Mouse (Mus musculus) testis, adult 2 months (tissue): ENCODE measurements at regions not wholly inside any gene's neighbourhood (a gene's known extent, or its start where the extent isn't known, plus 50 kb on each side); places are given as distances from the start of the nearest gene placed in this dataset.

ENCODE experiments used
- H3K27ac ChIP-seq: fragments of 200-500 bp; 2 replicates; pipeline ENCODE4 v1.5.1; 2012; ENCODE audit warnings: low read depth, low read length; ENCODE audit not compliant: control insufficient read depth, insufficient read depth
- H3K27me3 ChIP-seq: fragments of 200-500 bp; 2 replicates; pipeline ENCODE4 v1.6.1; 2012; ENCODE audit warnings: mild to moderate bottlenecking, low read length, moderate library complexity; ENCODE audit not compliant: control insufficient read depth, insufficient read depth
- H3K36me3 ChIP-seq: fragments of 200-500 bp; 2 replicates; pipeline ENCODE4 v1.6.1; 2012; ENCODE audit warnings: mild to moderate bottlenecking, low read length; ENCODE audit not compliant: control insufficient read depth, insufficient read depth
- H3K4me1 ChIP-seq: fragments of 200-500 bp; 2 replicates; pipeline ENCODE4 v1.6.1; 2012; ENCODE audit warnings: low read length; ENCODE audit not compliant: control insufficient read depth, insufficient read depth
- H3K4me3 ChIP-seq: fragments of 200-500 bp; 2 replicates; pipeline ENCODE4 v1.5.1; 2012; ENCODE audit warnings: low read depth, mild to moderate bottlenecking, low read length, moderate library complexity, mixed read lengths; ENCODE audit not compliant: control insufficient read depth
- CTCF ChIP-seq: fragments of 200-500 bp; IDR thresholded peaks from 2 replicates; pipeline ENCODE4 v1.5.1; 2012; ENCODE audit warnings: low read depth, mild to moderate bottlenecking, inconsistent platforms, low read length, moderate library complexity; ENCODE audit not compliant: control insufficient read depth, insufficient read depth, insufficient replicate concordance
- POLR2A ChIP-seq: fragments of 200-500 bp; IDR thresholded peaks from 2 replicates; pipeline ENCODE4 v1.6.1; 2012; ENCODE audit warnings: low read depth, mild to moderate bottlenecking, inconsistent platforms, low read length, moderate library complexity; ENCODE audit not compliant: control insufficient read depth

- H3K36me3 ChIP-seq: no peaks in the 10 kb centered on the region
- TF ChIP-seq CTCF: no peak
- TF ChIP-seq POLR2A: no peak
- H3K27me3 ChIP-seq: no peaks in the 10 kb centered on the region
- H3K4me3 ChIP-seq: peak overlapping the region; percentile 28; the same call in 1 of the 2 replicates
- peaks cover 7% of the 10 kb centered on the region for H3K4me1 ChIP-seq
- no peak overlapping the region for H3K27ac ChIP-seq
Observed at GRCm38 (mm10) chr2:75469958-75470687, 188.9 kb upstream of the Hnrnpa3 start.

- H3K36me3 ChIP-seq: no peaks in the 10 kb centered on the region
- no peak overlapping the region for H3K27ac ChIP-seq
- TF ChIP-seq CTCF (no peak), POLR2A (no peak)
- H3K27me3 ChIP-seq: no peaks in the 10 kb centered on the region
- peaks cover 7% of the 10 kb centered on the region for H3K4me1 ChIP-seq
- no peak overlapping the region for H3K4me3 ChIP-seq
Observed at GRCm38 (mm10) chr2:75470688-75471054, 188.4 kb upstream of the Hnrnpa3 start.

- Histone ChIP-seq H3K4me1 (peaks cover 7% of the 10 kb centered on the region), H3K27ac (no peak overlapping the region), H3K36me3 (no peaks in the 10 kb centered on the region), H3K4me3 (no peak overlapping the region), H3K27me3 (no peaks in the 10 kb centered on the region)
- no peak for TF ChIP-seq POLR2A
- no peak for TF ChIP-seq CTCF
Observed at GRCm38 (mm10) chr2:75472489-75472888, 186.6 kb upstream of the Hnrnpa3 start.

DNA sequence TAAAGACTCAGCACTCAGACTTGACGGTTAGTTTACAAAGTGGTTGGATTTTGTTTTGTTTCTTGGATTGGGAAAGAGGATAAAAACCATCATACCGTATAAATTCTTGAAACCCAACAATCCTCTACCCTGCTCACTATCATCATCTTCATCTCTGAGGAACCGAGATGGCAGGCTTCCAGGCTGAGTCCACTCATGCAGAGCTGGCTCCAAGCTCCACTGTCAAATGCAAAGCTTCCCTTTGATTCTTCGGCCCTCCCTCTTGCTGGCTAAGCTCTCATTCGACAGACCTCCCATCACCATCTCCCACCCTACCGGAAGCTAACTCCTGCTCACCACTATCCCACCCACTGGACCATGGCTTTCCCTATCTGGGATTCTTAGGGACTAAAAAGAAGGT is 184.6 kb upstream of the Hnrnpa3 start:
- Histone ChIP-seq H3K27me3 (no peaks in the 10 kb centered on the region), H3K36me3 (no peaks in the 10 kb centered on the region), H3K4me1 (peaks cover 7% of the 10 kb centered on the region), H3K27ac (no peak overlapping the region), H3K4me3 (no peak overlapping the region)
- no peak for TF ChIP-seq CTCF
- no peak for TF ChIP-seq POLR2A

DNA sequence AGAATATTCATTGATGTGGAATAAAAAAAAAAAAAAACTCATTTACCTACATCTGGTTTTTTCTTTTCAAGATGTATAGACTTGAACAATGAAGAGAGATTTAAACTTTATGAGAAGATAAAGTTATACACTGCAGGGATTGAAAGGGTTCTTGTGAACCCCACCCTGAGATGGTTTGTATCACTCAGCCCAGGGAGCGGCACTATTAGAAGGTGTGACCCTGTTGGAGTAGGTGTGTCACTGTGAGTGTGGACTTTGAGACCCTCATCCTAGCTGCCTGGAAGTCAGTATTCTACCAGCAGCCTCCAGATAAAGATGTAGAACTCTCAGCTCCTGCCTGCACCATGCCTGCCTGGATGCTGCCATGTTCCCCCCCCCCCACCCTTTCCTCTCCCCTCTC is 182.7 kb upstream of the Hnrnpa3 start:
- Histone ChIP-seq H3K4me3 (no peak overlapping the region), H3K27me3 (no peaks in the 10 kb centered on the region), H3K4me1 (no peaks in the 10 kb centered on the region), H3K36me3 (no peaks in the 10 kb centered on the region), H3K27ac (no peak overlapping the region)
- TF ChIP-seq POLR2A (no peak), CTCF (no peak)

GRCm38 (mm10) chr2:75477076-75477475 is 182.0 kb upstream of the Hnrnpa3 start:
- Histone ChIP-seq H3K27ac (no peak overlapping the region), H3K4me1 (no peaks in the 10 kb centered on the region), H3K36me3 (no peaks in the 10 kb centered on the region), H3K4me3 (no peak overlapping the region), H3K27me3 (no peaks in the 10 kb centered on the region)
- TF ChIP-seq CTCF (no peak), POLR2A (no peak)

DNA sequence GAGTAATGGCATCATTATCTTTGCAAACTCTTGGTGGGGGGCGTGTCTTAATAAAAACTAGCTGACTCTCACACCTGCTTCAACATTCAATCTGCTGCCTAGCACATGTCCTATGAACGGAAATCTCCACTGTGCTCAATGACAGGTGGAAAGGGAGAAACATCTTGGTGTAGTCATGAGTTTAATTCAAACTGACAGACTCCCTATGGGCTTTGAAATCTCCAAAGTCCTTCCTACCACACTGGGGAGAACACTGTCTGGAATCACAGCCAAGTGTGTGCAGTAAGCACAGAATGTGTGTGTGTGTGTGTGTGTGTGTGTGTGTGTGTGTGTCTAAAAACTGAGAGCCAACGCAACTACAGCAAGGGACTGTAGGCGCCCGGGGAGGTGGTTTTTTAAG is 179.5 kb upstream of the Hnrnpa3 start:
- H3K27ac ChIP-seq: no peak overlapping the region
- no peaks in the 10 kb centered on the region for H3K36me3 ChIP-seq
- H3K27me3 ChIP-seq: no peaks in the 10 kb centered on the region
- H3K4me3 ChIP-seq: no peak overlapping the region
- H3K4me1 ChIP-seq: no peaks in the 10 kb centered on the region
- TF ChIP-seq CTCF (no peak), POLR2A (no peak)

- no peaks in the 10 kb centered on the region for H3K36me3 ChIP-seq
- H3K4me1 ChIP-seq: no peaks in the 10 kb centered on the region
- TF ChIP-seq POLR2A: no peak
- no peak for TF ChIP-seq CTCF
- H3K27ac ChIP-seq: no peak overlapping the region
- H3K4me3 ChIP-seq: no peak overlapping the region
- no peaks in the 10 kb centered on the region for H3K27me3 ChIP-seq
Observed at GRCm38 (mm10) chr2:75481863-75482262, 177.2 kb upstream of the Hnrnpa3 start.
